Mouse (Mus musculus): ENCODE measurements around the gene March10.

DNA sequence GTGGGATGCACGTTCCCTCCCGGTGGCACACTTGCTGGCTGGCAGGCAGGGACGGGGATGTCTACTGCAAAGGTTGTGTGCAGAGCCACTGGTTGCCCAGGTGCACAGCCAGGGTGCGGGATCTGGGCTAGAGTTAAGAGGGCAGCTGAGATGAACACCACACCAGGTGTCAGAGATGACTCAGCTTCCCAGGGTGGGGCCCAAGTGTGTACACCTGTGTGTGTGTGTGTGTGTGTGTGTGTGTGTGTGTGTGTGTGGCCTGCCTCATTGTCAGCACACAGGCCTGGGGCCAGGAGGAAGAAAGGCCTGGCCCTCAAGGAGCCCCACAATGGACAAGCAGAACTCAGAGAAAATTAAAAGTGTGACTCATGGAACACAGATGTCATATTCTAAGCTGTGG, 31.9 kb downstream of the March10 start:
- TF ChIP-seq ZNF384 (IDR thresholded peaks at IDR 0.05; ENCODE audit: low read depth, low read length) (no peak), ZC3H11A (IDR thresholded peaks at IDR 0.05; ENCODE audit: borderline replicate concordance, low read depth, low read length) (no peak), CHD2 (IDR thresholded peaks at IDR 0.05; ENCODE audit: low read depth, low read length) (no peak)

Data from ES-E14 (cell line).